Mouse (Mus musculus) cerebellum, adult (tissue): ENCODE data around the gene Irf7.
A peak's percentile ranks its signal among the peaks of the same experiment; 100 is the strongest.
"Not testable (repeated sequence)": the region's sequence is repeated elsewhere in the genome, so short reads cannot be mapped to it uniquely, and the experiment has no call there.

Source experiments
- ATAC-seq: cut with Nextera tagmentation; 2 replicates; pipeline ENCODE4 v1.9.2; 2017; ENCODE audit warnings: mild to moderate bottlenecking, moderate library complexity, mixed read lengths; ENCODE audit not compliant: insufficient number of reproducible peaks, low FRiP score, low TSS enrichment

Gene Irf7

GRCm38 (mm10) chr7:141277701-141278678 lies 11.7 kb upstream of the Irf7 start:
- no peak for ATAC-seq

GRCm38 (mm10) chr7:141276546-141276945 lies 10.3 kb upstream of the Irf7 start, which contains the start of gene Cdhr5:
Gene Cdhr5 (minus strand): TSS chr7:141276786.
- no peak for ATAC-seq

- ATAC-seq: no peak
These were observed 9.1 kb upstream of the Irf7 start for GRCm38 (mm10) chr7:141275356-141275755.

- no peak for ATAC-seq
These were observed 4.3 kb upstream of the Irf7 start for GRCm38 (mm10) chr7:141270631-141271030.

- ATAC-seq: no peak
These were observed 2.9 kb upstream of the Irf7 start for GRCm38 (mm10) chr7:141269273-141269545.

GRCm38 (mm10) chr7:141268466-141269272 lies 2.4 kb upstream of the Irf7 start:
- no peak for ATAC-seq

GRCm38 (mm10) chr7:141265411-141265738 lies 906 bp downstream of the Irf7 start:
- ATAC-seq: no peak

- ATAC-seq: peak; percentile 41; the same call in 1 of the 2 replicates
These were observed 1.4 kb downstream of the Irf7 start for GRCm38 (mm10) chr7:141264761-141265410.

- no peak for ATAC-seq
These were observed 2.1 kb downstream of the Irf7 start for GRCm38 (mm10) chr7:141264041-141264700.

- ATAC-seq: no peak
These were observed 2.6 kb downstream of the Irf7 start for GRCm38 (mm10) chr7:141263640-141264039.

GRCm38 (mm10) chr7:141261480-141261879 lies 4.8 kb downstream of the Irf7 start:
- ATAC-seq: no peak

- ATAC-seq: no peak
These were observed 10.1 kb downstream of the Irf7 start for GRCm38 (mm10) chr7:141256159-141256558.

GRCm38 (mm10) chr7:141250486-141250885 lies 15.8 kb downstream of the Irf7 start:
- ATAC-seq: not testable (repeated sequence)

GRCm38 (mm10) chr7:141231551-141231950 lies 34.7 kb downstream of the Irf7 start:
- ATAC-seq: no peak

- ATAC-seq: no peak
These were observed 35.2 kb downstream of the Irf7 start for GRCm38 (mm10) chr7:141231111-141231510.

GRCm38 (mm10) chr7:141230570-141230969 lies 35.7 kb downstream of the Irf7 start:
- no peak for ATAC-seq

- ATAC-seq: no peak
These were observed 36.6 kb downstream of the Irf7 start for GRCm38 (mm10) chr7:141229702-141230101.

GRCm38 (mm10) chr7:141228279-141229067 lies 37.8 kb downstream of the Irf7 start, which contains the start of gene Phrf1:
Gene Phrf1 (plus strand): TSS chr7:141228784.
- ATAC-seq: peak; percentile 93

GRCm38 (mm10) chr7:141227796-141228195 lies 38.5 kb downstream of the Irf7 start:
- no peak for ATAC-seq
